ENCODE assay signal across 15 mouse cellular contexts in genomic region chr13:76447528-76447927, GRCm38 (mm10).
"Had no signal": no experiment of that assay in that cellular context is flagged by ENCODE, and none has a peak within 500 bp of the region (broad histone marks: within the 10 kb centered on the region; RNA-seq: fewer than 3 reads in every experiment).

No protein-coding gene starts in this region.

- H3K9me3 ChIP-seq: lung, embryonic 15.5 days; megakaryocyte, embryonic 14.5 days; midbrain, embryonic 13.5 days; midbrain, embryonic 15.5 days; neural tube, embryonic 12.5 days; stomach, embryonic 15.5 days had no signal

- H3K4me1 ChIP-seq: lung, embryonic 15.5 days; midbrain, embryonic 13.5 days; midbrain, embryonic 15.5 days; neural tube, embryonic 12.5 days; stomach, embryonic 15.5 days had no signal

- DNase-seq: lung, adult 2 months; lung, postnatal 14 days; lung, postnatal 36 days; right cerebral cortex, postnatal 14 days; thymus, adult 2 months; thymus, postnatal 25 days had no signal

- H3K4me3 ChIP-seq: lung, embryonic 15.5 days; megakaryocyte, embryonic 14.5 days; midbrain, embryonic 13.5 days; midbrain, embryonic 15.5 days; neural tube, embryonic 12.5 days; stomach, embryonic 15.5 days had no signal

- H3K27ac ChIP-seq: lung, embryonic 15.5 days; macrophage; midbrain, embryonic 13.5 days; midbrain, embryonic 15.5 days; neural tube, embryonic 12.5 days; stomach, embryonic 15.5 days; stomach, postnatal 0 days had no signal

- H3K36me3 ChIP-seq: lung, embryonic 15.5 days; midbrain, embryonic 13.5 days; midbrain, embryonic 15.5 days; neural tube, embryonic 12.5 days; stomach, embryonic 15.5 days had no signal

- H3K27me3 ChIP-seq: lung, embryonic 15.5 days; megakaryocyte, embryonic 14.5 days; midbrain, embryonic 13.5 days; midbrain, embryonic 15.5 days; neural tube, embryonic 12.5 days; stomach, embryonic 15.5 days had no signal

- ATAC-seq: lung, postnatal 0 days; midbrain, embryonic 13.5 days; midbrain, embryonic 15.5 days had no signal
